ENCODE assay signal across 8 mouse cellular contexts in the genomic region with DNA sequence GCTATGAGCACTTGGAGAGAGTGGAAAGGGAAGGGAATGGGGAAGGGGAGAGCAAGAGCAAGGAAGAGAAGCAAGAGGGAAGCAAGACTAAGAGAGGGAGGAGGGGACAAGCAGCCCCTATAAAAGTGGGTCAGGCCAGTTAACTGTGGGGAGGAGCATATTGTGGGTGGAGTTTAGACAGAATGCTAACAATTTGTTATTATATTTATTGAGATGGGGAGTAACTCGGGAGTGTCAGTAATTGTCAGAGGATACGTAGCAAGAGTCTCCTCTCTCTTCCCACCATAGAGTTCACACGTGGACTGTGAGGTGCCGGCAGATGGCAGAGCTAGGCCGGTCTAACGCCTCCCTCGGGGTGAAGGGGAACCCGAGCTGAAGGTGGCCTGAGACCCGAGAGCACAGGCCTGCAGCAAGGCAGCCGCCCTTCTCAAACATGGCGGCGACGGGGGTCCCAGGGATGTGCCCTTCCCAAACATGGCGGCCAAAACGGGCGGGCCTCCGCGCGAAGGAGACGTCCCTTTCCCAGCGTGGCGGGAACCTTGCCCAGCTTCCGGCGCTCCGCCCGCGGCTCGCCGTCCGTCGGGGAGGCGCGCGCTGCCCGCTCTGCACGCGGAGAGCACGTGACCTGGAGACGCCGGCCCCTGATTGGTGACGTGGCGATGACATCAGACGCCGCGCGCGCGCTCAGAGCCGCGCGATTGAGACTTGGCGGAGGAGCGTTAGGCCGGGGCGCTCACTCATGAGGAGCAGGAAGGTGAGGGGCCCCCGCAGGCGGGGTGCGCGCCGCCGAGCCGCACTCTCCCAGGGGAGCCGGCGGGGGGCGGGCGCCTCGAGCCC. TPM values are rescaled to one million over a fixed set of nuclear protein-coding genes. Genes with fewer than 3 reads are reported as not detected.
DNase-seq lines count a peak whose midpoint lies in the region; ATAC-seq lines count a peak whose summit lies in the region.

A gene (plus strand): TSS at position 669 of the 837 bp plus-strand sequence.

- H3K79me2 ChIP-seq in macrophage (ENCODE audit: inconsistent target), result peaks cover 18% of the 10 kb centered on the region

- H3K27me3 ChIP-seq in hindbrain, embryonic 16.5 days (replicated peaks; ENCODE audit: control insufficient read depth, insufficient read depth, low read length), result no peaks in the 10 kb centered on the region

- DNase-seq in WW6 (ENCODE audit: low read depth, low spot score), result peak; percentile 89
- DNase-seq in cerebellum, postnatal 4 days (ENCODE audit: low spot score in 2 of 2), result peak; percentile 96 to 97
- peak; percentile 96 for DNase-seq in gastrocnemius, adult 18-20 months (ENCODE audit: low spot score)
- peak; percentile 98 for DNase-seq in left cerebral cortex, adult 18-20 months (ENCODE audit: low spot score in 2 of 2)
- peak; percentile 99 for DNase-seq in right cerebral cortex, adult 18-20 months
- peak; percentile 85 for DNase-seq in urinary bladder, postnatal 10 days (ENCODE audit: low spot score)

- H3K4me2 ChIP-seq in hindbrain, embryonic 16.5 days (ENCODE audit: low read length), result peak within 1 kb of the TSS; percentile 94

- H3K27ac ChIP-seq in hindbrain, embryonic 16.5 days (ENCODE audit: low read depth, low read length), result peak within 1 kb of the TSS; percentile 91
- peak within 1 kb of the TSS; percentile 52 for H3K27ac ChIP-seq in macrophage

- peak within 1 kb of the TSS; percentile 82 for H3K4me3 ChIP-seq in hindbrain, embryonic 16.5 days (ENCODE audit: low read length)
- H3K4me3 ChIP-seq in macrophage (ENCODE audit: inconsistent target), result peak within 1 kb of the TSS; percentile 81

- peak; percentile 96 for ATAC-seq in hindbrain, embryonic 16.5 days

- peaks cover 15% of the 10 kb centered on the region for H3K4me1 ChIP-seq in hindbrain, embryonic 16.5 days (ENCODE audit: control insufficient read depth, insufficient read depth, low read depth, low read length)

- peak within 1 kb of the TSS; percentile 91 for H3K9ac ChIP-seq in hindbrain, embryonic 16.5 days (ENCODE audit: low read depth, low read length)

- H3K9me3 ChIP-seq in hindbrain, embryonic 16.5 days (ENCODE audit: control insufficient read depth, low read length), result no peaks in the 10 kb centered on the region

- H3K36me3 ChIP-seq in hindbrain, embryonic 16.5 days (ENCODE audit: control insufficient read depth, insufficient read depth, low read length), result peaks cover 14% of the 10 kb centered on the region
- H3K36me3 ChIP-seq in macrophage (ENCODE audit: inconsistent target), result peaks cover 13% of the 10 kb centered on the region

- WGBS in hindbrain, embryonic 16.5 days, result 2% methylated on average over 62 of the region's 67 CpGs
- 3% methylated on average over 55 of the region's 67 CpGs for WGBS in macrophage (ENCODE audit: missing documents)

RNA-seq across cellular contexts. Expression of the gene that starts here (rescaled TPM):
- 10 to 100 TPM; 16.4 to 19.5 TPM for total RNA-seq in gastrocnemius, adult 18-20 months (2021)
- polyA plus RNA-seq in hindbrain, embryonic 16.5 days (2015; fragmentation: Nextera tagmentation; extraction: Ambion mirVana), result 53.5 and 55.5 TPM in 2 replicates
- total RNA-seq in left cerebral cortex, adult 18-20 months (2021), result 10 to 100 TPM; 25.3 to 25.6 TPM
- 10 to 100 TPM in 6 of 26 experiments, 1 to 10 TPM in 20; 1.6 to 11.4 (median 5.2) TPM for total RNA-seq in macrophage (2018; cell fraction: chromatin; rRNA removed)
- total RNA-seq in macrophage (2018; cell fraction: cytosol; rRNA removed), result 10 to 100 TPM in 25 of 26 experiments, 1 to 10 TPM in 1; 8.9 to 26.3 (median 21.2) TPM
- 10 to 100 TPM in 8 of 26 experiments, 1 to 10 TPM in 17, not detected in 1; 3.9 to 20.2 (median 8.3) TPM for total RNA-seq in macrophage (2018; cell fraction: nucleus; rRNA removed)
- polyA plus RNA-seq in macrophage (2018), result 19.3 to 38.5 TPM (median 20.7 TPM) in 3 replicates

Comparison
In these comparisons a context has a peak if more than half of its experiments do, and no peak if none do; other contexts are left out.
1. Peak in every context shown above with its lines: DNase-seq, ATAC-seq, H3K4me3 ChIP-seq and H3K27ac ChIP-seq.